Mouse (Mus musculus) spleen, postnatal 10 days (tissue): ENCODE measurements at regions not wholly inside any gene's neighbourhood (a gene's known extent, or its start where the extent isn't known, plus 50 kb on each side); places are given as distances from the start of the nearest gene placed in this dataset.

Experiments
- DNase-seq, 2 experiments: peaks; one replicate each; pipeline ENCODE4 v3.0.0; 2021 to 2022; ENCODE audit warnings: low spot score in 2 of 2

DNA sequence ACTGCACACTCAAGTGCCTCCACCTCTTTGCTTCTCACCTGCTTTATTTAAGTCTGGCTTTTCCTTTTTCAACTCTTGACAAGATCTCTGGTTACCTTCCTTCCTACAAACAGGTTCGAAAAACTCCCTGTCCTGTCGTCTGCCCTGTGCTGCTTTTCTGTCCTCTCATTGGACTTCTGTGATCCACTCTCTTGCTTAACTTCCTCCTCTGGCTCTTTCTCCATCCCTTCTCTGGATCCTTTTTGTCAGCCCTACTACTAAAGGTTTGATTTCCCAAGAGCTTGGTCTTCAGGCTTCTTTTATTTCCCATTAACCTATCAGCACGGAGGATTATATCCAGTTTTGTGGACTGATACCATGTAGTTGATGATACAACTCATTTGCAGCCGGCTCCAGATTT, 149.8 kb downstream of the Satb1 start:
- DNase-seq: no peak

DNA sequence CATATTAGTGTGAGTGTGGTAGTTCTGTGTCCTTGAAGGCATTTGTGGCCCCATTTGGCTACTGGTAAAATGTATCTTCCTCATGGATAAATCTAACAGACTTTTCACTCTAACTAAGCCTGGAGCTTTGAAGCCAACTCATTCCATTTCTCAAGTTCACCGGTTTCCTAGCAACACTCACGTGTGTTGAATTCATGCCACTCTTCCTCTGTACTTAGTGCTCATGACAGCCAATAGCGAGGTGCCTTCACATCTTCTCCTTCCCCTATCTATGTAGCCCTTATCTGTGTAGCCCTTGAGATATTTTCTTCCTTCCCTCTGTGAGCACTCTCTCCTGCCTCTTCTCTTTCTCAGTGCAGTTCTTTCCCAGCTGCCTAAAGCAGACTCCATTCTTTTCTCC, 150.7 kb downstream of the Satb1 start:
- no peak for DNase-seq

DNA sequence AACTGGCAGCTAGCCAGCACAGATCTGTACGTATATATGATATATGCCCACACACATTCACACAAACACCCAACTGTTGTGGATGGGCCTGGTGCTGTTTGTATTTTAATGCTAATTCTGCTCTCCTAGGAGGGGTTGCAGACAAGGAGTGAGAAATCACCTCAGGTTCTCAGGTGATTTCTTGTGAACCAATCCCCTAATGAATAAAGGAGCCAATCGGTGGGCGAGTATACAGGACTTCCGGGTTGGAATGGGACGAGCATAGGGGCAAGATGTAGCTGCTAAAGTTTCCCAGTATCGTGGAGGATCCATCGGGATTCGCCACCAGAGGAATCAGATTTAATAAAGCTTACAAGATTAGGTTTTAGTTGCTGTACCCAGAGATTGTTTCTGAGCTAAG, 155.6 kb downstream of the Satb1 start:
- DNase-seq: no peak

DNA sequence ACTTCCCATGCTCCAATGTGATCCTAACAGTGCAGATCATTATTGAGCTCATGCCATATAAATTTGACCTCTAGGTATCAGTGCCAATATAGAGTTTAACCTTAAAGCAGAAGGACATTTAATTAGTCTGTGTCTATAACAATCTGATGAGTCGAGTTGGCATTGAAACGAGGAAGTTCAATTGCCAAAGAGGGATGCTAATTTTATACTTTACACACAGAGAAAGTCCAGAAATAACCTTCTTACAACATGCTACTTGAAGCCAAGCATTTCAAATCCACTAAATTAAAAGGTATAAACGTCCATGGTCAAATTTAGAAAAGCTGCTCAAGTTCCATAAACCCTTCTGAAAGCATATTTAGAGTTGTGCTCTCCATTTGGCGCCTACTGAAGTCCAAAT, 174.7 kb downstream of the Satb1 start:
- DNase-seq: no peak

- DNase-seq: no peak
Observed at GRCm38 (mm10) chr17:51653881-51654280, 179.2 kb downstream of the Satb1 start.

- no peak for DNase-seq
Observed at GRCm38 (mm10) chr17:51651880-51652279, 181.2 kb downstream of the Satb1 start.

GRCm38 (mm10) chr17:51649213-51649815, 183.8 kb downstream of the Satb1 start:
- no peak for DNase-seq

- DNase-seq: no peak
Observed at GRCm38 (mm10) chr17:51646416-51646815, 186.7 kb downstream of the Satb1 start.

GRCm38 (mm10) chr17:51645866-51646265, 187.2 kb downstream of the Satb1 start:
- DNase-seq: no peak

DNA sequence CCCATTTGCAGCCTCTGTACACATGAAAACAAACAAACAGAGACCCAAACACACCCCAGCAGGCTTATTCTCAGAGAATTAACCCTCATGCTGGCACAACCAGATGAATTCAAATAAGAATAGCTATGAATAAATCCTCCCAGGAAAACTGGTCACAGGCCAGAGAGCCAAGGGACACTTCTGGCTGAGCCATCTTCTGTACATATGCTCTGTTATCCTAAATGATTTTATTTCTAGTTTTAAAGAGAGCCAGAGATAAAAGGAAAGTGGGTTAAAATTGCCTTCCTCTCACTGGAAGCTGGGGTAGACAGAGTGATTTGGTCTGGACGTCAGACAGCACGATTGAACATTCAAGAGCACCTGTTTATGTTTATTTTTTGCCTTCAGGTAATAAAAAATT, 190.4 kb downstream of the Satb1 start:
- DNase-seq: no peak

DNA sequence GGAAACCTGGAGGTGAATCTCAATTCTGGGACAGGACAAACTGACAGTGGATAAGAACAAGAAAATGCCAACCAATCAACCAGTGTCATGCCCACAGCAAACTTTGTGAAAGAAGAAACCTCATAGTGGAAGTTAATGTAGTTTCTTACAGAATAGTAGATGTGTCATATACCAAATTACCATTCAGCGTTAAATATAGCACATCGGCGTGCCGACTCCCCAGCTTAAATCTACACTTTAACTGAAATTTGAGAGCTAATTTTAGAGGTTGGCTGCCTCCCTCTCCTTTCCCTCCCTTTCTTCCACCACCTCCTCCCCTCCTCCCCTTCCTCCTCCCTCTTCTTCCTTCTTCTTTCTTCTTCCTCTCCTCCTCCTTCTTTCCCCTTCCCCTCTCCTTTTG, 197.2 kb downstream of the Satb1 start:
- DNase-seq: no peak

DNA sequence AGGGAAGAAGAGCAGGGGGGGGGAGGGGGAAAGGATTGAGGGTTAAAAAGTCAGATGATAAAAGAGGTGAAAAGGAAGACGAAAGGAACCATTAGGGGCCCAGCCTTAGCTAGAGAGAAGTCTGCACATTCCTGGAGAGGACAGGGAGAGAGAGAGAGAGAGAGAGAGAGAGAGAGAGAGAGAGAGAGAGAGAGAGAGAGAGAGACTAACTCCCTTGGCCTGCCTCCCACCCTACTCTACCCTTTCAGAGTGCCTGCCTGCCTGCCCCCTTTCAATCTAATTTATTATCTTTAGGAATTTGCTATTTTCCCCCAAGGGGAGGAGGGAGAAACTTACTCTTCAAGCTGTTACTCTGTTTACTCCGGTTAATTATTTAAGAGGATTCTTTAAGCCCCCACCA, 201.5 kb downstream of the Satb1 start:
- no peak for DNase-seq

GRCm38 (mm10) chr17:51620528-51620927, 212.6 kb downstream of the Satb1 start:
- DNase-seq: no peak

DNA sequence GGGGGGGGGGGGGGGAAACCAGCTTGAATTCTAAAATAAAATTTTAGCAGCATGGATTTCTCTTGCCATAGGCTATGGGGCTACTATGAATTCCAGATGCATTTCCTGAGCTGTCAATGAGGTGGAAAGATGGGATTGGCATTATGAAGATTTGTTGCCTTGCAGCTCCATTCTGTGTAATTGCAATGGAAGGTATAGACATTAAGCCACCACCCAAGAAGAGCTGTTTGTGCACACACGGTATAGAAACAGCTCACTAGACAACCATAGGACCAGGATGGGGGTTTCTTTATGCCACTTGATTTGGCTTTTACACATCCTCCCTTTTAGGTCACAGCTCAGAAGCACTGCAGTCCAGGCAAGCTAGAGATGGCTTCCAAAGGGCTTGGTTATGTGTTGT, 247.8 kb downstream of the Satb1 start:
- no peak for DNase-seq

GRCm38 (mm10) chr17:51583984-51584880, 248.9 kb downstream of the Satb1 start:
- DNase-seq: no peak

DNA sequence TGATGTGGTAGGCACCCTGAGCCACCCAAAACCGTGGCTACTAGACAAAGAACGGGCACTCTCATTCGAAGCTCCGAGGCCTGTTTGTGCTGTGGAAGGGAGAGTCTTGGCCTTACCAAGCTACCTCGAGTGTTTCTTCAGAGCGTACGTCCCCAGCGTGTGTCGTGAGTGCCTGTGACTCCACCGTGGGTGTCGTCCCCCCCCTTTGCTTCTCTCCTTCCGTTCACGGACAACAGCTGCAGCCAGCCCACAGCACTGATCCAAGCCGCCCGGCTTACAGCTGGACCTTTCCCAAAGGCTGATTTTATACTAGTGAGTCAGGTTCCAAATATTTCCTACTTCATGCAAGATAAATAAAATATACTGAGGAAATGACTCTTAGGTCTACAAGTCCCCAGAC, 249.8 kb downstream of the Satb1 start:
- DNase-seq: no peak

DNA sequence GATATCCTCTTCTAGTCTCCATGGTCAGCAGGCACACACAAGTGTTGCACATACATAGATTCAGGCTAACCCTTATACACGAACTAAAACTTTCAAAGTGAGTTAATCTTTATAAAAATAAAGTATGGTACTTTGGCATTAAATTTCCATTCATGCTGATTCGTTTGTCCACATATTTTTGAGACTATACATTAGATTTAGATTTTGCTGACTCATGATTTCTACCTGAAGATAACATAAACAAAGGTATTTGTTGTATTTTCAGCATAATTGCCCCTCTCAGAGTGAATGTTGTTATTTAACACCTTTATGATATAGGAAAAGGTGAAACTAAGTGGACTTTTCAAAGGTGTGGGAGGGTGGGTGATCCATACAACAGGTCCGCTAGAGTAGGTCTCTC, 277.2 kb downstream of the Satb1 start:
- DNase-seq: no peak

- DNase-seq: no peak
Observed at GRCm38 (mm10) chr17:51554446-51554845, 278.6 kb downstream of the Satb1 start.

DNA sequence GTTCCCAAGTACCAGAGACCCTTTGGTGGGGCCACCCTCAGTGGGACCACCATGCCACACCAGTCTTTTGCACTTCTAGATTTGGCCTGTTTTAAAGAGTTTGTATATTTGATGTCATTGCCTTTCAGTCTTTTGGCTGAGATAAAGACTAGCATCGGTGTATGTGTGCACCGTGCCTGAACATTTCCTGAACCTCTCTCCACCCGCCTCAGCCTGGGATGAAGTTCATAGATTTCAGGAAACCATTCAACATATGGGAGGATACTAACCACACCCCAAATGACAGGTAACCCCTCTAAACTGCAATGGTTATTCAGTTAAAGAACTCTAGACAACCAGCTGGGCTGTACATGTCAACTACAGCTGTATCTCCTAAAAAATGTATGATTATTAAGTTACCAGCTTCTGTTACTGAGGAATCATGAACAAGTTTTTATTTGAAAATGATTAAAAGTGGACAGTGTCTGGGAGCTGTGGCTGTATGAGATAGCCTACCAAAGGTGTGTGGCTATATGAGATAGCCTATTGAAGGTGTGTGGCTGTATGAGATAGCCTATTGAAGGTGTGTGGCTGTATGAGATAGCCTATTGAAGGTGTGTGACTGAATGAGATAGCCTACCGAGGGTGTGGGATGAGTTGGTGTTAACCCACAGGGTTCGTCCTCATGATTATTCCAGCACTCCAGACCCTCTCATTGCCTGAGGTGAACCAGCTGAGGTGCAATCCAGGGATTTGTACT, 280.6 kb downstream of the Satb1 start:
- DNase-seq: no peak

- no peak for DNase-seq
Observed at GRCm38 (mm10) chr17:51546999-51547398, 286.1 kb downstream of the Satb1 start.

DNA sequence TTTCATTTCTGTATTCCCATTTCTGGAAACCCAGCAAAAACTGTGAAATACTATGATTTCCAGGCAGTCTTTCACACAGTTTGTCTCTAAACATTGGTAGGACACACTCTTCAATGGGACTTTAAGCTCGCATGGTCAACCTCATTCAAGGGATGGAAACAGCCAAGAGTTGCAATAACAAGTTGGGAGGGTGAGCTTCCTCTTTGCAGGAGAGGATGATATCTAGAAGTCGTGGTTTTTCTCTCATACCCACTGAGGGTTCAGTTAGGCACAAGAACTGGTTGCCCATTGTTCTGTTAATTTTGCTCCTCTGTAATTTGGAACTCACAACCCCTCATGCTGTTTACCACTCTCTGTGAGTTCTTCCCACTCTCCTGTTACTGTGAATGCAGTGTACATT, 290.5 kb downstream of the Satb1 start:
- no peak for DNase-seq

GRCm38 (mm10) chr17:51534678-51535077, 298.4 kb downstream of the Satb1 start:
- DNase-seq: no peak

DNA sequence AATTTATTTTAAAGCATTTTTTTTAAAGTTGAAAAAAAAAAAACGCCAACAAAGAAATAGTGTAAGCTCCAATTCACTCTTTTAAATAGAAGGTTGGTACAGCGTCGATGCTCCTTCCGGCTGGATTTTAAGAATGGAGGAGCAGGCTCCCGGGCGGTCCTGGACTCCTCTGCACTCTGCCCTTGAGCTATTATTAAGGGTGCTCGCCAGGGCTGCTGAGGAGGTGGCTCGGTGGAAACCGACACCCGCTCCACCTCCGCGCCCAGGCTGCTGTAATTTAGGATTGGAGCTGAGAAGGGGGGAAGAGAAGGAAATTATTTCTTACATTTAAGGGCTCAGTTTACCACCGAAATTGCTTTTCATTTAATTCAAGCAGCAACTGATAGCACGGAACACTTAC, 298.8 kb downstream of the Satb1 start:
- DNase-seq: no peak
